Mouse (Mus musculus) inflammation-experienced regulatory T-cells, adult 6 months (primary cell): ENCODE measurements around the gene Gjb5. TPM values are rescaled to one million over a fixed set of nuclear protein-coding genes. Genes with fewer than 3 reads are reported as not detected.

ENCODE experiments used
- ATAC-seq: one replicate; pipeline ENCODE4 v1.8.0; 2017
- polyA plus RNA-seq, 3 experiments: library from polyadenylated mRNA; unstranded; fragments of 100-300 nt; shearing (Covaris generic); gene quantifications; one replicate each; pipeline ENCODE4 v1.2.1; 2017

The Gjb5 gene
- polyA plus RNA-seq, 3 experiments from 2014 or later, result not detected

DNA sequence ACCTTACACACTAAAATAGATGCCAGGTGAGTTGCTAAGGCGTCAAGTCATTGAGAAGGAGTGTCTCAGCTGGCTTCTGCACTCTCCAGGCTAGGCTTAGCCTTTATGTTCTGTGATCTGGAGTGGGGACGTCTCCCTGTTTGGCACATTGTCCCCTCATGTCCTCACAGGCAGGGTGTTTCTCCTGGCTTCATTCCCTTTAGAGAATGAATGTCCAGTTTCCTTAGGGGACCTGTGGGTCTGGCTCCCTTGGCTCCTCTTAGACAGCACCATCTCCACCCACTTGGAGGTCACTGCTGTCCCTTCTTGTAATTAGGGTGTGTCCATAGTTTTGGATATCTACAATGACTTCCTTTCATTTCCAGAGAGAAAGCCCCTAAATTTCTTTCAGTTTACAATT, 51.1 kb downstream of the Gjb5 start:
- no peak for ATAC-seq

Other genes starting within 250 kb of the Gjb5 start
- gene Tmem35b, start 234.5 kb downstream of the Gjb5 start, polyA plus RNA-seq, result 10 to 100 TPM; 12.0 to 23.9 (median 19.0) TPM
- not detected for gene Dlgap3, start 189.0 kb downstream of the Gjb5 start, polyA plus RNA-seq
- 10 to 100 TPM; 36.7 to 50.5 (median 49.6) TPM for gene Smim12, start 114.4 kb downstream of the Gjb5 start, polyA plus RNA-seq
- gene Gja4, start 44.1 kb downstream of the Gjb5 start, polyA plus RNA-seq, result under 1 TPM in 1 of 3 experiments, not detected in 2; 0.27 TPM
- gene Gjb3, start 27.3 kb downstream of the Gjb5 start, polyA plus RNA-seq, result under 1 TPM in 1 of 3 experiments, not detected in 2; 0.20 TPM
- not detected for gene Gjb4, start 4.1 kb downstream of the Gjb5 start, polyA plus RNA-seq